Mouse (Mus musculus) embryonic facial prominence, embryonic 13.5 days (tissue): ENCODE measurements around the gene Sh2d5. TPM values are rescaled to one million over a fixed set of nuclear protein-coding genes. Genes with fewer than 3 reads are reported as not detected.

Experiments used
- ATAC-seq: fragments of 200-750 bp; cut with Nextera tagmentation; 2 replicates; pipeline ENCODE4 v1.8.0; 2017; ENCODE audit warnings: low read depth; ENCODE audit not compliant: insufficient number of reproducible peaks, insufficient read depth, low FRiP score, low TSS enrichment
- H3K27ac ChIP-seq: fragments of 300-500 bp; sonication (generic); 2 replicates; pipeline ENCODE4 v1.5.1; 2015; ENCODE audit warnings: moderate library complexity, mild to moderate bottlenecking, inconsistent platforms
- H3K27me3 ChIP-seq: fragments of 300-500 bp; sonication (generic); 2 replicates; pipeline ENCODE4 v1.6.1; 2015; ENCODE audit warnings: mild to moderate bottlenecking, inconsistent platforms
- H3K36me3 ChIP-seq: fragments of 300-500 bp; sonication (generic); 2 replicates; pipeline ENCODE4 v1.6.1; 2015; ENCODE audit warnings: mild to moderate bottlenecking, inconsistent platforms
- H3K4me1 ChIP-seq: fragments of 300-500 bp; sonication (generic); 2 replicates; pipeline ENCODE4 v1.6.1; 2015; ENCODE audit warnings: inconsistent platforms
- H3K4me2 ChIP-seq: fragments of 300-500 bp; sonication (generic); 2 replicates; pipeline ENCODE4 v1.6.1; 2015; ENCODE audit warnings: moderate library complexity, mild to moderate bottlenecking, inconsistent platforms
- H3K4me3 ChIP-seq: fragments of 300-500 bp; sonication (generic); 2 replicates; pipeline ENCODE4 v1.5.1; 2015; ENCODE audit warnings: mild to moderate bottlenecking, inconsistent platforms
- H3K9ac ChIP-seq: fragments of 300-500 bp; sonication (generic); 2 replicates; pipeline ENCODE4 v1.6.1; 2015; ENCODE audit warnings: mild to moderate bottlenecking, inconsistent platforms
- H3K9me3 ChIP-seq: fragments of 300-500 bp; sonication (generic); 2 replicates; pipeline ENCODE4 v1.6.1; 2016; ENCODE audit warnings: inconsistent platforms
- WGBS: fragments of 180-500 bp; shearing (Covaris S2); methylation state at CpG from one replicate; pipeline ENCODE4 v1.1.7; 2015; ENCODE audit warnings: mixed read lengths; 5-methylcytosine and 5-hydroxymethylcytosine counted together
- polyA plus RNA-seq: library from polyadenylated mRNA; unstranded; fragments of >200 nt; fragmentation: Nextera tagmentation; extraction: Ambion mirVana; gene quantifications from 2 replicates; pipeline ENCODE4 v1.2.1, GENCODE M21; 2015

Gene Sh2d5
- polyA plus RNA-seq, 1 experiment from 2014 or later: 0.79 TPM

DNA sequence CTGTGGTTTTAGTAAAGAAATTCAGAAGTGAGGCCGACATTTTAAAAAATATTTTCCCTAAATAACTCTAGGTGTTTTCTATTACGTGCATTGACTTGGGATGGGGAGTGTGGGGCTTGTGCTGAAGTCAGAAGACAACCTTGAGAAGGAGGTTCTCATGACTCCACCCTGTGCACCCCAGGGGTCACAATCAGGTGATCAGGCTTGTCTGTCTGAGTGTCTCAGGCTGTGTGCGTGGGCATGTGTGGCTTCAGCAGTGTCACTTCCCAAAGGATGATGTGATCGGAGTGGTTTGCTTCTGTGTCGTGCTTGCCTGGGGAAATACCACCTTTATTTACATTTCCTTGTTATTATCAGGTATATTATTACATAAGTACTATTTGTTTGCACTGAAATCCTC lies 30.9 kb upstream of the Sh2d5 start:
- 0 out of 2 replicates have a peak overlapping the region, but pooled peaks have one; percentile 11 for H3K9ac ChIP-seq
- peaks cover 35% of the 10 kb centered on the region for H3K36me3 ChIP-seq
- H3K4me3 ChIP-seq: no peak overlapping the region
- no peak for ATAC-seq
- no peak overlapping the region; the same call in 1 of the 2 replicates for H3K4me2 ChIP-seq
- H3K27me3 ChIP-seq: no peaks in the 10 kb centered on the region
- peaks cover 31% of the 10 kb centered on the region for H3K4me1 ChIP-seq
- WGBS: 88% methylated on average over 5 of the region's 5 CpGs
- no peaks in the 10 kb centered on the region for H3K9me3 ChIP-seq
- H3K27ac ChIP-seq: no peak overlapping the region

DNA sequence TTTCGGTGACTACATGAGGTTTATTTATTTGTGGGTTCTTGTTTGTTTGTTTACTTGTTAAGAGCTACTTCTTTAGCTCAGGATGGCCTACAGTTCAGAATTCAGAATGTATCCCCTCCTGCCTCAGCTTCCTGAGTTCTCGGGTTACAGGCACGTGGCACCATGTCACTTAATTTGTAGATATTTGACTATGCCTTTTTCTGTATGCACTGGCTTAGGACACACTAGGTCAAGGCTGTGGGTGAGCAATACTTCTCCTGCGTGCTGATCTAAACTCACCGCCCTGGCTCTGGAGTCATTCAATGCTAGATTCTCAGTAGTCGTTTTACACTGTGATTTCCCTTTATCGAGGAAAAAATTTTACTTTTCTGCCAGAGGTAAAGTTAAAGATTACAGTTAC lies 29.4 kb upstream of the Sh2d5 start:
- Histone ChIP-seq H3K36me3 (peaks cover 47% of the 10 kb centered on the region), H3K27me3 (no peaks in the 10 kb centered on the region), H3K4me1 (peaks cover 27% of the 10 kb centered on the region), H3K4me3 (no peak overlapping the region), H3K9ac (no peak overlapping the region), H3K9me3 (no peaks in the 10 kb centered on the region), H3K27ac (no peak overlapping the region), H3K4me2 (no peak overlapping the region)
- 89% methylated on average over 7 of the region's 7 CpGs for WGBS
- ATAC-seq: no peak

DNA sequence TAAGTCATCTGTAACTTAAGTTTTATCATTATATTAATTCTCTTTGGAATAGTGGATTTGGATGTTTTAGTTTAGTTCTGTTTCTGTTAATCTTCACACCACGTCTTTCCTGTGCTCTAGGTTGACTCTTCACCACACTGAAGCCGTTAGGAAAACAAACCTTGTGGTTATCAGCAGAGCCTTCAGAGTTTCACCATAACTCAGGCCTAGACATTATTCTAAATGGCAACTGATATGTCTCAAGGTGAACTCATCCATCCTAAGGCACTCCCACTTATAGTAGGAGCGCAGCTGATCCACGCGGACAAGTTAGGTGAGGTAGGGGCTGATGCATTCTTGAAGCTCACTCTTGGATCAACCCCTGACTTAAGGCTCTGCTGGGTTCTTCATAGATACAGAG lies 28.8 kb upstream of the Sh2d5 start:
- Histone ChIP-seq H3K9ac (no peak overlapping the region), H3K27me3 (no peaks in the 10 kb centered on the region), H3K27ac (no peak overlapping the region), H3K9me3 (no peaks in the 10 kb centered on the region), H3K4me3 (no peak overlapping the region), H3K4me2 (no peak overlapping the region), H3K36me3 (peaks cover 54% of the 10 kb centered on the region), H3K4me1 (peaks cover 25% of the 10 kb centered on the region)
- ATAC-seq: no peak
- WGBS: 87% methylated on average over 5 of the region's 5 CpGs

DNA sequence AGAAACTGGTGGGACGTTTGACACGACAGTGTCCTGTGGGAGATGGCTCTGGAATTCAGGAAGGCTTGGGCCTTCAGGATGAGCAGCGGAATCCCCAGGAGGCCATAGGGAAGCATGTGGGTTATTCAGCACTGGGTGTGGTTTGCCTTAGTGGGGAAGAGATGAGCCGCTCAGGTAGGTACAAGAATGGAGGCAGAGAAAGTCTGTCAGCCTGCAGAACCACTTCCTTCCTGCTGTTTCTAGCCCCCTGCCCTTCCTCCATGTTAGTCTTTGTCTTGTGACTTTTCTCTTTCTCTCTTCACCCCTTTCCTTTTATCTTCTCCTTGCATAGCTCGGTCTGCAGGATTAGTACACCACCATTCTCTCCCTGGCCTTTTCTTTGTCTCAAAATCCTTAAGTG lies 27.8 kb upstream of the Sh2d5 start:
- no peak for ATAC-seq
- Histone ChIP-seq H3K36me3 (peaks cover 61% of the 10 kb centered on the region), H3K4me1 (peaks cover 25% of the 10 kb centered on the region), H3K4me2 (no peak overlapping the region), H3K9ac (no peak overlapping the region), H3K27ac (no peak overlapping the region), H3K4me3 (no peak overlapping the region), H3K27me3 (no peaks in the 10 kb centered on the region), H3K9me3 (no peaks in the 10 kb centered on the region)
- WGBS: 78% methylated on average over 5 of the region's 5 CpGs

DNA sequence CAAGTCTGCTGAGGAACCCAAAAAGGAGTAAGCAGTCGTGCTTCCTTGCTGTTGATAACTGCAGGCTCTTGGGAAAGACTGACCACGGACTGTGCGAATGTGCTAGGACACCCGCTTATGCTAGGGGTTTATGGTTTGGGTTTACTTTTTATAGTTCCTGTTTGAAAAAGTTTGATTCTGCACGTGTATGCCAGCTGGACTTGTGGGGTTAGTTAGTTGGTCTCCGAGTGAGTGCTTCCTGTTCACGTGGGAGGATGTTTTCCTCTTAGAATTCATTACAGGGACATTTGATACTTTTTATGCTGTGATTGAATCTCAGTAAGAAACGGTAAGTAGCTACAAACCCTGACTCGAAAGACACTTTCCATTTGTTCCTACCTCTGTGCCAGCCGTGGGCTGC lies 26.6 kb upstream of the Sh2d5 start:
- no peak overlapping the region for H3K4me2 ChIP-seq
- peaks cover 74% of the 10 kb centered on the region for H3K36me3 ChIP-seq
- H3K9ac ChIP-seq: no peak overlapping the region
- WGBS: 68% methylated on average over 10 of the region's 10 CpGs
- H3K27ac ChIP-seq: no peak overlapping the region
- H3K4me3 ChIP-seq: no peak overlapping the region
- ATAC-seq: no peak
- H3K4me1 ChIP-seq: peaks cover 15% of the 10 kb centered on the region
- no peaks in the 10 kb centered on the region for H3K9me3 ChIP-seq
- H3K27me3 ChIP-seq: no peaks in the 10 kb centered on the region

DNA sequence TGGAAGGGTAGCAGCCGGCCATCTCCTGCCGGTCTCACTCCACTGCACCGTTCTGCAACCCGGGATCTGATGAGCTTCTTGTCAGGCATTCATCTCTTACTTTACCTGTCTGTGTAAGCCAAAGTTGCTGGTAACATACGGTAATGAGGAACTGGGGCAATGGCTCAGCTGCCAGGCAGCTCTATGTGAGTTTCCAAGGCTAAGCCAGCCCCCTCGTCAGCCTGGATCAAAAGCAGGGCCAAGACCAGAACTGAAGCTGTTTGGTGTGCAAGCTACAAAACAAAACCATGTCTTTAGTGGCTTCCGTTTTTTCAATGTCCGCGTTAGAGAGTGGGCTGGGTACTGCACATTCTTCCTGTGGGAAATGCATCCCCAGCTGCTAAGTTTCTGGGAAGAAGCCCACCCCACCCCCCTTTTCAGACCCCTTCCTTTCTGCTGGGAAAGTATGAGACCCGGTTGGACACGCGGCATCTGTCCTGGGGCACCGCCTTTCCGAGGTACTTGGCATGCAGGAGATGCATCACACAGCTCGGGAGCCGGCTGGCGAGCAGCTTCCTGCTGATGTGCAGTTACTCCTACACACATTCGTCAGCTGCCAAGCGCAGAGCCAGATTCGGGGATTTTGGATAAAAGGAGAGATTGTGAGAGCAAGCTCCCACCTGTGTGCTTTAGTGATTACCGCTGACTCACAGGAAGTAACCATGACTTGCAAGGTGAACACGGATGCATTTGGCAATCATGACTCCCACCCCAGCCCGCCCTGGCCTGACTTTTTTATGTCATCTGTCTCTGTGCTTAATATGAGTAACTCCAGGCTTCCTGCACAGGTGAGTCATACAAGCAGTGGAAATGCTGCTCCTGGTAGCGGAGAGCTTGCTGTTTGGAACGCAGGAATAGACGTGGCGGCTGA lies 3.2 kb upstream of the Sh2d5 start:
- no peak for ATAC-seq
- Histone ChIP-seq H3K27ac (no peak overlapping the region; the same call in 1 of the 2 replicates), H3K4me1 (peaks cover 27% of the 10 kb centered on the region), H3K36me3 (peaks cover 57% of the 10 kb centered on the region), H3K27me3 (peaks cover 25% of the 10 kb centered on the region), H3K4me3 (no peak overlapping the region), H3K9ac (no peak overlapping the region), H3K4me2 (no peak overlapping the region), H3K9me3 (no peaks in the 10 kb centered on the region)
- 78% methylated on average over 27 of the region's 27 CpGs for WGBS

DNA sequence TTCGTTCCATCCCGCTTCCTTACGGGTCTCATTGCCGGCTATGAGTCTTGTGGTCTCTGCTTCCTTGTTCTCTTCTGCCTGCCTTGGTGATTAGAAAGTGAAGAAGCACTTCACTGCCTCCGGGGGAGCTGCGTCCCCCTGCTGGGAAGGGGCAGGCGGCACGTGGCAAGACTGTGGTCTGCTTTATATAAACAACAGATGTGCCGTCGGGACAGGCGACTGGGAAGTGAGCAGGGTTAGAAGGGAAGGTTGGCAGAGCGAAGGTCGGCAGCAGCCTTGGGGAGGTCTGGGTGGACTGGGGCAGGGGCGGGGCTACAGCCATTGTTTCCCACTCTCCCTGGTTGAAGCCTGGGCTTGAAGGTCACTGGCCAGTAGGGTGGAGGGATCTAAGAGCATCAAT lies 1.6 kb downstream of the Sh2d5 start:
- Histone ChIP-seq H3K9ac (peak overlapping the region; percentile 37; the same call in 1 of the 2 replicates), H3K27ac (no peak overlapping the region), H3K9me3 (no peaks in the 10 kb centered on the region), H3K4me2 (peak overlapping the region; percentile 100), H3K4me1 (peaks cover 36% of the 10 kb centered on the region), H3K4me3 (peak overlapping the region; percentile 32), H3K36me3 (peaks cover 9% of the 10 kb centered on the region), H3K27me3 (peaks cover 37% of the 10 kb centered on the region)
- 0% methylated on average over 14 of the region's 14 CpGs for WGBS
- ATAC-seq: no peak

DNA sequence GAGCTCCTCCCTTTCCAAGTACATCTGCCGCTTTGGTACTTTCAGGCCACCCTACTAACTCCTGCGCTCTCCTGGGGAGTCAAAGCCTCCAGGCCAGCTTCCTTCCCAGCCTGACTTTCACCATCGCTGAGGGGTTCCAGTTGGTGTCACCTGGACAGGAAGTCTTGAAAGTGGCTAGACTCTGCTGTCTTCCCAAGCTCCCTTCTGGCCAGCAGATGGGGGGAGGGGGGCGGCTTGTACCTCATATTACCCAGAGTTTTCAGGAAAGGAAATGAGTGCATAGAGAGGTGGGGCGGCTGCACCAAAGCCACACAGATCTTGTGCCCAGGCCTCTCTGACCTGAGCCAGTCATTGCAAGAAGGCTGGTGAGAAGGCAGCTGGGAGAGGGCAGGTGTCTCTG lies 2.0 kb downstream of the Sh2d5 start:
- WGBS: 16% methylated on average over 5 of the region's 5 CpGs
- Histone ChIP-seq H3K4me1 (peaks cover 36% of the 10 kb centered on the region), H3K9ac (peak overlapping the region; percentile 37; the same call in 1 of the 2 replicates), H3K4me2 (peak overlapping the region; percentile 100), H3K27me3 (peaks cover 37% of the 10 kb centered on the region), H3K4me3 (peak overlapping the region; percentile 32), H3K36me3 (peaks cover 5% of the 10 kb centered on the region), H3K9me3 (no peaks in the 10 kb centered on the region), H3K27ac (no peak overlapping the region)
- ATAC-seq: no peak

DNA sequence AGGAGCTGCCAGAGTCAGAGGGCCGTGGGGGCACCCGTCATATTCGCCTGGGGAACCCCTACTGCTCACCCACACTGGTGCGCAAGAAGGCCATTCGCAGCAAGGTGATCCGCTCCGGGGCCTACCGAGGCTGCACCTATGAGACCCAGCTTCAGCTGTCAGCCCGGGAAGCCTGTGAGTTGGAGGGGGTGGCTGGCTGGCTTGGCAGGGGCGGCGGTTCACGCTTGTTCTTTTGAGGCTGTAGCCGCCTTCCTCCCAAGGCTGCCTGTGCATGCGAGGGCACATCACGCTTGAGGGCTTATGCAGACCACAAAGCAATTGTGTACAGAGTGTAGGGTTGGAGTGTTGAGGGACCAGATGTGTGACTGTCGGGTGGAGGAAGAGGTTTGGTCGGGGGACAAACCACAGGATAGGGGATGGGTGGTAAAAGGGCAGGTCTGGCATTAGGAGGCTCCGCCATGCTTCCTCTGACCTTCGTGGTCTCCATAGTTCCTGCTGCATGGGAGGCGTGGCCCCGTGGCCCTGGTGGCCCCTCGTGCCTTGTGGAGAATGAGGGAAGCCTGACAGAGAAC lies 7.0 kb downstream of the Sh2d5 start:
- Histone ChIP-seq H3K9ac (no peak overlapping the region), H3K4me1 (peaks cover 10% of the 10 kb centered on the region), H3K27me3 (peaks cover 10% of the 10 kb centered on the region), H3K4me2 (no peak overlapping the region), H3K27ac (no peak overlapping the region), H3K4me3 (no peak overlapping the region), H3K36me3 (no peaks in the 10 kb centered on the region), H3K9me3 (no peaks in the 10 kb centered on the region)
- ATAC-seq: no peak
- WGBS: 79% methylated on average over 22 of the region's 22 CpGs

DNA sequence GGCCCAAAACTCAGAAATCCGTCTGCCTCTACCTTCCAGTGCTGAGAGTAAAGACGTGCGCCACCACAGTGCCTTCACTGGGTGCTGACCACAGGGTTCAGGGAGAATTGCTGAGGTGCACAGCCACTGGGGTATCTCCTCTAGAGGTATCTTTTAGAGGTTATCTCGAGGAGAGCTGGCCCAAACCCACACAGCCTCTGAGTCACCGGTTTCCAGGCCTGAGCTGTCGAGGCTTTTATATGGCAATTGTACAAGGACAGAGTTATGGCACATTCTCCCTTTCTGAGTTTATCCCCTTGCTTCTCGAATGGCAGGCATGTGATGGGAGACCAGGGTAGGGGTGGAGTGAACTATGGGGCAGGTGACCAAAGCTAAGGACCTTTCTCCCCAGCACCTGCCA lies 8.5 kb downstream of the Sh2d5 start:
- no peak for ATAC-seq
- H3K27me3 ChIP-seq: peaks cover 9% of the 10 kb centered on the region; the same call in 1 of the 2 replicates
- H3K4me2 ChIP-seq: no peak overlapping the region
- 78% methylated on average over 7 of the region's 7 CpGs for WGBS
- peaks cover 7% of the 10 kb centered on the region for H3K4me1 ChIP-seq
- H3K9me3 ChIP-seq: no peaks in the 10 kb centered on the region
- no peaks in the 10 kb centered on the region for H3K36me3 ChIP-seq
- no peak overlapping the region for H3K9ac ChIP-seq
- no peak overlapping the region for H3K4me3 ChIP-seq
- H3K27ac ChIP-seq: no peak overlapping the region

DNA sequence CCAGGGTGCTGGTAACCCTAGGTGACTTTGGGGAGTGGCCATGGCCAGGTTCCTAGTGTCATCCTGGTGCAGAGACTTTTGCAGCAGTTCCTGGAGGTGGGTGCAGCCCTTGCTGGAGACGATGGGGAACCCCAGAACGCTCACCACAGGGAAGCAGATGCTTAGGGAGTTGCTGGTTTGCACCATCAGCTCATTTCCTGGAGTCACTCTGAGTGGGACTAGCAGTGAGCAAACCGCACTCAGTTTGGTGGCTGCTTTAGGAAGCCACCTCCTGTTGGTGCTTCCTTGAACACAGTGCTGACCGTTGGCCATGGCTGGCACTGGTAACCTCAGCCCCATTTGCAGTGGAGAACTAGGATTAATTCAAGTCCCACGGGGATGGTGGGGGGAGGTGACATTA lies 9.3 kb downstream of the Sh2d5 start:
- H3K9me3 ChIP-seq: no peaks in the 10 kb centered on the region
- peaks cover 17% of the 10 kb centered on the region for H3K27me3 ChIP-seq
- H3K4me2 ChIP-seq: no peak overlapping the region
- H3K27ac ChIP-seq: no peak overlapping the region
- ATAC-seq: no peak
- H3K9ac ChIP-seq: no peak overlapping the region
- WGBS: 84% methylated on average over 5 of the region's 5 CpGs
- peaks cover 7% of the 10 kb centered on the region for H3K4me1 ChIP-seq
- no peaks in the 10 kb centered on the region for H3K36me3 ChIP-seq
- no peak overlapping the region for H3K4me3 ChIP-seq
